Mouse (Mus musculus) bone marrow, adult 2 months (tissue): ENCODE data around the gene Fam160a2.

ENCODE experiments used
- CTCF ChIP-seq: fragments of 200-500 bp; IDR thresholded peaks from 2 replicates; pipeline ENCODE4 v1.5.1; 2011; ENCODE audit warnings: low read length, control low read depth; ENCODE audit not compliant: control insufficient read depth, insufficient read depth
- POLR2A ChIP-seq: fragments of 200-500 bp; IDR thresholded peaks from 2 replicates; pipeline ENCODE4 v1.6.1; 2011; ENCODE audit warnings: low read depth, mild to moderate bottlenecking, control low read depth, low read length, borderline replicate concordance; ENCODE audit not compliant: control insufficient read depth

DNA sequence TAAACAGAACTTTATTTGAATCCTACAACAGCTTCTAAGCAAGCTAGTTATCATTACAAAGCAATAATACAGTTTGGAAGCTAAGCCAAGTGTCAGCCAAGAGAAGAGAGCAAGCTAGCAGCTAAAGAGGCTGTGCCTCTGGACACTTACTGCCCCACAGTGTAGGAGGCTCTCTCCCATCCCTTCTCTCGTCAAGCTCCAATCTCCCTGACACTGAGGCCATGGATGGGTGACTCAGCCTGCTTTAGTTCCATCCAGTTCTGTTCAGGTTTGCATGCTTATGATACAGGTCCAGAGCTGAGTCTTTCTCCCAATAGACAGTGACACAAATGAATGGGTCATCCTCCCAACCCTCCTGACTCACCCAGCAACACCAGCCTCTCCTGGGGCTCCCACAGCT, 32.2 kb upstream of the Fam160a2 start:
- TF ChIP-seq CTCF (no peak), POLR2A (no peak)
